Mouse (Mus musculus): ENCODE results near the gene Rad23a.

- TF ChIP-seq CTCF (IDR thresholded peaks at IDR 0.05; ENCODE audit: low read depth, low read length) (no peak), POLR2A (IDR thresholded peaks at IDR 0.05; ENCODE audit: borderline replicate concordance, low read depth, low read length) (no peak)
Observed at GRCm38 (mm10) chr8:84797971-84798370, 42.5 kb downstream of the Rad23a start.

All from bone marrow macrophage, adult 2 months (primary cell).